Mouse (Mus musculus) myocyte (in vitro differentiated cells): ENCODE measurements at regions not wholly inside any gene's neighbourhood (a gene's known extent, or its start where the extent isn't known, plus 50 kb on each side); places are given as distances from the start of the nearest gene placed in this dataset.

Source experiments
- CEBPB ChIP-seq: IDR thresholded peaks from 2 replicates; pipeline ENCODE4 v1.6.1; 2011; ENCODE audit warnings: mild to moderate bottlenecking, moderate library complexity; ENCODE audit not compliant: poor library complexity, insufficient read depth, severe bottlenecking
- MAX ChIP-seq: IDR thresholded peaks from one replicate; pipeline ENCODE4 v1.6.1; 2011; ENCODE audit warnings: low read depth, mild to moderate bottlenecking, control low read depth
- MYOD1 ChIP-seq, 3 experiments: IDR thresholded peaks; one replicate each; pipeline ENCODE4 v1.6.1; 2011; ENCODE audit warnings: control low read depth in 2 of 3, low read depth in 2 of 3, mild to moderate bottlenecking in 2 of 3, moderate library complexity in 1 of 3; ENCODE audit not compliant: insufficient read length in 2 of 3, control insufficient read depth in 1 of 3
- POLR2A ChIP-seq: IDR thresholded peaks from one replicate; pipeline ENCODE4 v1.6.1; 2011; ENCODE audit warnings: low read depth, mild to moderate bottlenecking, control low read depth, moderate library complexity; ENCODE audit not compliant: insufficient read length
- POLR2AphosphoS2 ChIP-seq: IDR thresholded peaks from one replicate; pipeline ENCODE4 v1.6.1; 2011; ENCODE audit warnings: low read depth, control low read depth; ENCODE audit not compliant: insufficient read length
- REST ChIP-seq: IDR thresholded peaks from one replicate; pipeline ENCODE4 v1.6.1; 2011; ENCODE audit warnings: mild to moderate bottlenecking, control low read depth, moderate library complexity; ENCODE audit not compliant: insufficient read depth, insufficient read length
- TCF12 ChIP-seq: IDR thresholded peaks from one replicate; pipeline ENCODE4 v1.6.1; 2011; ENCODE audit warnings: mild to moderate bottlenecking, control low read depth; ENCODE audit not compliant: poor library complexity, insufficient read depth, severe bottlenecking
- TCF3 ChIP-seq: IDR thresholded peaks from one replicate; pipeline ENCODE4 v1.6.1; 2011; ENCODE audit warnings: low read depth, control low read depth; ENCODE audit not compliant: insufficient read length
- USF1 ChIP-seq: IDR thresholded peaks from one replicate; pipeline ENCODE4 v1.6.1; 2011; ENCODE audit warnings: low read depth, mild to moderate bottlenecking, control low read depth, moderate library complexity

DNA sequence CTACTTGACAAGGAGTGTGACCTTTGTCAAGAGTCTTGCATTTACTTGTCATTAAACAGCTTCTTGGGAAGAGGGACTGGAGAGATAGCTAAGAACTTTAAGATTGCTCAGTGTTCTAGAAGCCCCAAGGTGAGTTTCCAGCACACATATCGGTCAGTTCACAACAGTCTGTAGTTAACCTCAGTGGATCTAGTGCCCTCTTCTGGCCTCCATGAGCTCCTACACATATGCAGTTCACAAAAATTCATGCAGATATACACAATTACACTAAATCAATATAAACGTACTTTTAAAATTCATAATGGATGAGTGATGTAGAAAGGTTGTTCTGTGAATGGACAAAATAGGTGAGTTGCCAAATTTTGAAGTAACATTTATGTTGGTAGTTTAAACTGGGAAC lies 77.1 kb downstream of the Spry2 start:
- TF ChIP-seq MAX (no peak), POLR2A (no peak), REST (no peak), USF1 (no peak), POLR2AphosphoS2 (no peak), TCF12 (no peak), TCF3 (no peak), MYOD1 (IDR thresholded peaks at IDR 0.05; ENCODE audit: control insufficient read depth in 1 of 3, insufficient read length in 2 of 3, low read depth in 2 of 3) (no peak), CEBPB (no peak)
